Mouse (Mus musculus) limb, embryonic 14.5 days (tissue): ENCODE data around the gene Trpm2. TPM values are rescaled to one million over a fixed set of nuclear protein-coding genes. Genes with fewer than 3 reads are reported as not detected.
A peak's percentile ranks its signal among the peaks of the same experiment; 100 is the strongest.
"Not testable (repeated sequence)": the region's sequence is repeated elsewhere in the genome, so short reads cannot be mapped to it uniquely, and the experiment has no call there.

Experiments
- ATAC-seq: fragments of 200-750 bp; cut with Nextera tagmentation; 2 replicates; pipeline ENCODE4 v1.8.0; 2017; ENCODE audit warnings: low read depth, moderate number of reproducible peaks, moderate TSS enrichment; ENCODE audit not compliant: low FRiP score
- DNase-seq: peaks from one replicate; pipeline ENCODE4 v3.0.0-alpha.2; 2015; ENCODE audit warnings: low spot score
- H3K27ac ChIP-seq: fragments of 300-500 bp; sonication (generic); replicated peaks from 2 replicates; pipeline ENCODE4 v1.5.1; 2014; ENCODE audit warnings: low read depth, mild to moderate bottlenecking, low read length, moderate library complexity, mixed read lengths
- H3K27me3 ChIP-seq: fragments of 300-500 bp; sonication (generic); 2 replicates; pipeline ENCODE4 v1.6.1; 2014; ENCODE audit warnings: low read length, mixed read lengths; ENCODE audit not compliant: control insufficient read depth, insufficient read depth
- H3K36me3 ChIP-seq: fragments of 300-500 bp; sonication (generic); 2 replicates; pipeline ENCODE4 v1.6.1; 2014; ENCODE audit warnings: mild to moderate bottlenecking, low read length, moderate library complexity, mixed read lengths; ENCODE audit not compliant: control insufficient read depth, insufficient read depth
- H3K4me1 ChIP-seq: fragments of 300-500 bp; sonication (generic); 2 replicates; pipeline ENCODE4 v1.6.1; 2014; ENCODE audit warnings: antibody characterized with exemption, low read length, mixed read lengths; ENCODE audit not compliant: control insufficient read depth, insufficient read depth
- H3K4me2 ChIP-seq: fragments of 300-500 bp; sonication (generic); replicated peaks from 2 replicates; pipeline ENCODE4 v1.6.1; 2014; ENCODE audit warnings: low read depth, mild to moderate bottlenecking, low read length, moderate library complexity; ENCODE audit not compliant: severe bottlenecking
- H3K4me3 ChIP-seq: fragments of 300-500 bp; sonication (generic); replicated peaks from 2 replicates; pipeline ENCODE4 v1.5.1; 2014; ENCODE audit warnings: low read length
- H3K9ac ChIP-seq: fragments of 300-500 bp; sonication (generic); 2 replicates; pipeline ENCODE4 v1.6.1; 2014; ENCODE audit warnings: mild to moderate bottlenecking, low read depth, low read length, moderate library complexity; ENCODE audit not compliant: severe bottlenecking
- H3K9me3 ChIP-seq: fragments of 300-500 bp; sonication (generic); 2 replicates; pipeline ENCODE4 v1.6.1; 2016; ENCODE audit warnings: low read length; ENCODE audit not compliant: control insufficient read depth
- POLR2A ChIP-seq: fragments of 200-500 bp; IDR thresholded peaks from 2 replicates; pipeline ENCODE4 v1.8.0; 2012; ENCODE audit warnings: inconsistent platforms, mild to moderate bottlenecking, moderate library complexity, borderline replicate concordance; ENCODE audit not compliant: insufficient read depth, insufficient read length; ENCODE audit errors: extremely low read depth
- WGBS: fragments of 180-500 bp; shearing (Covaris S2); extraction: QIAGEN DNeasy Blood & Tissue Kit; methylation state at CpG from one replicate; pipeline ENCODE4 v1.1.7; 2014; 5-methylcytosine and 5-hydroxymethylcytosine counted together
- polyA plus RNA-seq, 2 experiments: library from polyadenylated mRNA; depleted of rRNA in 1 of 2; stranded (reverse) in 1 of 2; unstranded in 1 of 2; fragments of >200 nt; fragmentation: Nextera tagmentation in 1 of 2; extraction: Ambion mirVana in 1 of 2; gene quantifications; 2 replicates each; pipeline versions ENCODE4 v1.2.1 to v1.2.3; 2012 to 2014

Trpm2 gene
- polyA plus RNA-seq, 2 experiments: 0.39 to 0.41 TPM

GRCm38 (mm10) chr10:78012661-78013495 is 42.5 kb upstream of the Trpm2 start:
- H3K36me3 ChIP-seq: no peaks in the 10 kb centered on the region
- ATAC-seq: no peak
- H3K27ac ChIP-seq: no peak overlapping the region
- H3K9ac ChIP-seq: no peak overlapping the region
- no peak for TF ChIP-seq POLR2A
- H3K4me1 ChIP-seq: peaks cover 11% of the 10 kb centered on the region
- no peaks in the 10 kb centered on the region for H3K9me3 ChIP-seq
- no peak for DNase-seq
- H3K4me3 ChIP-seq: no peak overlapping the region
- no peaks in the 10 kb centered on the region for H3K27me3 ChIP-seq
- WGBS: 90% methylated on average over 18 of the region's 18 CpGs
- no peak overlapping the region for H3K4me2 ChIP-seq

- DNase-seq, ATAC-seq, H3K27ac ChIP-seq, H3K36me3 ChIP-seq, H3K4me3 ChIP-seq, H3K27me3 ChIP-seq, H3K4me2 ChIP-seq, H3K9ac ChIP-seq, H3K9me3 ChIP-seq: not testable (repeated sequence)
- 94% methylated on average over 5 of the region's 5 CpGs for WGBS
- peaks cover 23% of the 10 kb centered on the region for H3K4me1 ChIP-seq
These were observed 40.8 kb upstream of the Trpm2 start for GRCm38 (mm10) chr10:78011116-78011515.

- DNase-seq: peak; percentile 11
- peak overlapping the region; percentile 21 for H3K4me3 ChIP-seq
- WGBS: 17% methylated on average over 10 of the region's 10 CpGs
These were observed 40.0 kb upstream of the Trpm2 start for GRCm38 (mm10) chr10:78010335-78010734.

GRCm38 (mm10) chr10:78009945-78010293 is 39.6 kb upstream of the Trpm2 start, which contains the start of gene Pfkl:
Gene Pfkl (minus strand): TSS chr10:78010083.
- Histone ChIP-seq H3K4me3 (peak within 1 kb of the TSS; percentile 86), H3K36me3 (peaks cover 5% of the 10 kb centered on the region), H3K27ac (peak within 1 kb of the TSS; percentile 96), H3K4me2 (peak within 1 kb of the TSS; percentile 71), H3K4me1 (peaks cover 23% of the 10 kb centered on the region), H3K9me3 (no peaks in the 10 kb centered on the region), H3K27me3 (no peaks in the 10 kb centered on the region), H3K9ac (peak within 1 kb of the TSS; percentile 85)
- 0% methylated on average over 9 of the region's 9 CpGs for WGBS
- TF ChIP-seq POLR2A: no peak
- peak; percentile 27 for ATAC-seq
- no peak for DNase-seq

More at GRCm38 (mm10) chr10:78010335-78010734, 40.0 kb upstream of the Trpm2 start:
- H3K27ac ChIP-seq: 0 out of 2 replicates have a peak overlapping the region, but pooled peaks have one; percentile 55
- no peak for TF ChIP-seq POLR2A
- no peak for ATAC-seq
- peaks cover 23% of the 10 kb centered on the region for H3K4me1 ChIP-seq
- no peaks in the 10 kb centered on the region for H3K27me3 ChIP-seq
- H3K4me2 ChIP-seq: peak overlapping the region; percentile 71
- H3K9me3 ChIP-seq: no peaks in the 10 kb centered on the region
- H3K36me3 ChIP-seq: peaks cover under 1% of the 10 kb centered on the region; the same call in 1 of the 2 replicates
- peak overlapping the region; percentile 17; the same call in 1 of the 2 replicates for H3K9ac ChIP-seq

GRCm38 (mm10) chr10:78009184-78009944 is 39.0 kb upstream of the Trpm2 start:
- DNase-seq: peak; percentile 91
- 0% methylated on average over 39 of the region's 59 CpGs for WGBS

More at GRCm38 (mm10) chr10:78009184-78009944, 39.0 kb upstream of the Trpm2 start:
- peak overlapping the region; percentile 85 for H3K9ac ChIP-seq
- ATAC-seq: peak; percentile 96
- peaks cover 23% of the 10 kb centered on the region for H3K4me1 ChIP-seq
- H3K27me3 ChIP-seq: no peaks in the 10 kb centered on the region
- peak; percentile 77; the same call in 1 of the 2 replicates for TF ChIP-seq POLR2A
- no peaks in the 10 kb centered on the region for H3K9me3 ChIP-seq
- peaks cover 10% of the 10 kb centered on the region for H3K36me3 ChIP-seq
- H3K27ac ChIP-seq: peak overlapping the region; percentile 96
- H3K4me3 ChIP-seq: peak overlapping the region; percentile 86
- peak overlapping the region; percentile 71 for H3K4me2 ChIP-seq
